Mouse (Mus musculus): ENCODE results near the gene Elmo2.

GRCm38 (mm10) chr2:165319503-165319902 lies 6.8 kb downstream of the Elmo2 start:
- TF ChIP-seq POLR2A (IDR thresholded peaks at IDR 0.05; ENCODE audit: low read depth, low read length) (no peak), CTCF (IDR thresholded peaks at IDR 0.05; ENCODE audit: borderline replicate concordance, insufficient read depth, low read length) (no peak)

Measured in embryonic fibroblast, embryonic 13.5 days (primary cell).